Mouse (Mus musculus) heart, embryonic 15.5 days (tissue): ENCODE results near the gene Prss16. TPM values are rescaled to one million over a fixed set of nuclear protein-coding genes. Genes with fewer than 3 reads are reported as not detected.
"Not testable (repeated sequence)": the region's sequence is repeated elsewhere in the genome, so short reads cannot be mapped to it uniquely, and the experiment has no call there.

Experiments used
- ATAC-seq: fragments of 200-750 bp; cut with Nextera tagmentation; replicated peaks from 2 replicates; pipeline ENCODE4 v1.8.0; 2017; ENCODE audit warnings: low read depth, moderate TSS enrichment; ENCODE audit not compliant: insufficient number of reproducible peaks, insufficient read depth, low FRiP score
- H3K27ac ChIP-seq: fragments of 300-500 bp; sonication (generic); 2 replicates; pipeline ENCODE4 v1.5.1; 2015; ENCODE audit warnings: mild to moderate bottlenecking, inconsistent platforms
- H3K27me3 ChIP-seq: fragments of 300-500 bp; sonication (generic); 2 replicates; pipeline ENCODE4 v1.6.1; 2015; ENCODE audit warnings: inconsistent platforms
- H3K36me3 ChIP-seq: fragments of 300-500 bp; sonication (generic); 2 replicates; pipeline ENCODE4 v1.6.1; 2015; ENCODE audit warnings: mild to moderate bottlenecking, inconsistent platforms
- H3K4me1 ChIP-seq: fragments of 300-500 bp; sonication (generic); replicated peaks from 2 replicates; pipeline ENCODE4 v1.6.1; 2015; ENCODE audit warnings: inconsistent platforms
- H3K4me2 ChIP-seq: fragments of 300-500 bp; sonication (generic); 2 replicates; pipeline ENCODE4 v1.6.1; 2015; ENCODE audit warnings: inconsistent platforms, mild to moderate bottlenecking, moderate library complexity
- H3K4me3 ChIP-seq: fragments of 300-500 bp; sonication (generic); 2 replicates; pipeline ENCODE4 v1.5.1; 2015; ENCODE audit warnings: mild to moderate bottlenecking, inconsistent platforms
- H3K9ac ChIP-seq: fragments of 300-500 bp; sonication (generic); 2 replicates; pipeline ENCODE4 v1.6.1; 2015; ENCODE audit warnings: mild to moderate bottlenecking, inconsistent platforms
- H3K9me3 ChIP-seq: fragments of 300-500 bp; sonication (generic); replicated peaks from 2 replicates; pipeline ENCODE4 v1.6.1; 2016; ENCODE audit warnings: inconsistent platforms
- WGBS: fragments of 180-500 bp; shearing (Covaris S2); methylation state at CpG from one replicate; pipeline ENCODE4 v1.1.7; 2015; ENCODE audit warnings: mixed read lengths; 5-methylcytosine and 5-hydroxymethylcytosine counted together
- polyA plus RNA-seq: library from polyadenylated mRNA; unstranded; fragments of >200 nt; fragmentation: Nextera tagmentation; extraction: Ambion mirVana; gene quantifications from 2 replicates; pipeline ENCODE4 v1.2.1, GENCODE M21; 2015

Gene Prss16
- polyA plus RNA-seq, 1 experiment from 2014 or later = 9.5 TPM

DNA sequence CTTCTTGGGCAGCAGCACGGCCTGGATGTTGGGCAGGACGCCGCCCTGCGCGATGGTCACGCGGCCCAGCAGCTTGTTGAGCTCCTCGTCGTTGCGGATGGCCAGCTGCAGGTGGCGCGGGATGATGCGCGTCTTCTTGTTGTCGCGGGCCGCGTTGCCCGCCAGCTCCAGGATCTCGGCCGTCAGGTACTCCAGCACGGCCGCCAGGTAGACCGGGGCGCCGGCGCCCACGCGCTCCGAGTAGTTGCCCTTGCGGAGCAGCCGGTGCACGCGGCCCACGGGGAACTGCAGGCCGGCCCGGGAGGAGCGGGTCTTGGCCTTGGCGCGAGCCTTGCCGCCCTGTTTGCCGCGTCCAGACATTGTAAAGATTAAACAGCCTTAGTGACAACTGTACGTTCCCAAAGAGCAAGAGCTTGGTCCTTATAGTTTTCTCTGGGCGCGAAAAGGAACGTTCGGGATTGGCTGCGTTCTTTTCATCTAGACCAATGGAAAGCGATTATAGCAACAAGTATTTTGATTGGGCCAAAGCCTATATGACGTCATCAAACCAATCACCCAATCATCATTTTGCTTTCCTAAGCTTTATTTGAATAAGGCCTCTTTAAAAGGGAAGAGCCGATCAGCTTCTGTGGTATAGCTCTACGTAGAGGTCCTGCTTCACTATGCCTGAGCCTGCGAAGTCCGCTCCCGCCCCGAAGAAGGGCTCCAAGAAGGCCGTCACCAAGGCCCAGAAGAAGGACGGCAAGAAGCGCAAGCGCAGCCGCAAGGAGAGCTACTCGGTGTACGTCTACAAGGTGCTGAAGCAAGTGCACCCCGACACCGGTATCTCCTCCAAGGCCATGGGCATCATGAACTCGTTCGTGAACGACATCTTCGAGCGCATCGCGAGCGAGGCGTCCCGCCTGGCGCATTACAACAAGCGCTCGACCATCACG is 33.3 kb upstream of the Prss16 start, which contains the start of the genes Hist1h2ag and Hist1h2bj:
Gene Hist1h2ag, minus strand, starts transcription at position 377 of the 935 bp plus-strand sequence.
Gene Hist1h2bj, plus strand, starts transcription at position 647 of the 935 bp plus-strand sequence.
- H3K9me3 ChIP-seq, H3K36me3 ChIP-seq, H3K27me3 ChIP-seq: not testable (repeated sequence)
- H3K4me1 ChIP-seq = peaks cover 24% of the 10 kb centered on the region
- H3K27ac ChIP-seq = peak within 1 kb of the TSS; percentile 86
- peak; percentile 89 for ATAC-seq
- H3K4me2 ChIP-seq = peak within 1 kb of the TSS; percentile 69
- peak within 1 kb of the TSS; percentile 46 for H3K4me3 ChIP-seq
- WGBS = under 1% methylated on average over 46 of the region's 80 CpGs
- peak within 1 kb of the TSS; percentile 54 for H3K9ac ChIP-seq

DNA sequence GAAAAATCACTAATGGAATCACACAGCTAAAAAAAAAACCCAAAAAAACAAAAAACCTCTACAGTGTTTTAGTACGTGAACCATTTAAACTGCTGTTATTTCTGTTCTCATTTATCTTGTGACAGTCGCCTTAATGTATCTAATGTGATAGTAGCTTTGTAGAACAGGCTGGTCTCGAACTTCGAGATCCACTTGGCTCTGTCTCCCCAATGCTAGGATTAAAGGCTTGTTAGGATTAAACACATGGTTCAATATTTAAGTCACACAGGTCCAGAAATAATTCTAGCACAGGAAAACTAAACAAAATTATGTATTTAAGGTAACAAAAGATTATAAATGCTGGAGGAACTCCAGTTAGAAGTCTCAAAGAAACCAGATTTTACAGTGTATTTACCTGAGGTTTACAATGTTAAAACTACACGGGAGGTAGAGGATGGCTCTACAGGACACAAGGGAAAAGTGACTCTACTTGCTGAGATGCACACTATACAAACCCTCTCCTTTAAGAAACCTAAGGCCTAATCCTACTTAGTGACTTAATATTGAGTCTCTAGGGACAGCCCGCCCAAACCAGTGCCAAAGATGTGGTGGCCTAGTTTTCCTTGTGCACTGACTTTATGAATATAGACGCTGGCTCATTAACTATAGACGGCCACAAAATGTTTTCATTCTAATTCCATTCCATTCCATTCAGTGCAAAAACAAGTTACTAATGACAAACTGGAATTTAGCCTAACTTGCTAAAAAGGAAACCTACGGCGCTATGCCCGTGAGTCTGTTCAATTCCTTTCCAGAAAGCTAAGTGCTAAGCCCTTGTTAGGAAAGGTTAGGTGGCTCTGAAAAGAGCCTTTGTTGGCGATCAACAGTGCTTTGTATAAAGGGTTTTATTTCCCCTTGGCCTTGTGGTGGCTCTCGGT is 32.4 kb upstream of the Prss16 start:
- Histone ChIP-seq H3K9ac (peak overlapping the region; percentile 54), H3K4me2 (peak overlapping the region; percentile 69), H3K27me3 (no peaks in the 10 kb centered on the region), H3K27ac (peak overlapping the region; percentile 83), H3K36me3 (no peaks in the 10 kb centered on the region), H3K4me3 (peak overlapping the region; percentile 46), H3K4me1 (peaks cover 24% of the 10 kb centered on the region), H3K9me3 (no peaks in the 10 kb centered on the region)
- WGBS = 5% methylated on average over 13 of the region's 13 CpGs
- ATAC-seq = no peak

DNA sequence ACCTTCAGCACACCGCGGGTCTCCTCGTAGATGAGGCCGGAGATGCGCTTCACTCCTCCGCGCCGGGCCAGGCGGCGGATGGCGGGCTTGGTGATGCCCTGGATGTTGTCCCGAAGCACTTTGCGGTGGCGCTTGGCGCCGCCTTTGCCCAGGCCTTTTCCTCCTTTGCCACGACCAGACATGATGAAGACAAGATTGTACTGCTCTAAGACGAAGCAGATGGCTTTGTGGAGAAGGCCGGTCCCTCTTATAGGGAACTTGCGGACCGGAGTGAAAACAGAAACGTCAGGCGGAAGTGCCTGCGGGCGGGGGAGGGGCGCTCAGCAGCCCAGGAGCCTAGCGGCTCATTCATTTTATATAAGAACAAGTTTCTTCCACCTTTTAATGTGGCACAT is 31.6 kb upstream of the Prss16 start, which contains the start of gene Hist1h4i:
Gene Hist1h4i, minus strand, starts transcription at position 221 of the 395 bp plus-strand sequence.
- not testable (repeated sequence) for H3K27me3 ChIP-seq, H3K36me3 ChIP-seq, H3K9me3 ChIP-seq
- Histone ChIP-seq H3K4me2 (peak within 1 kb of the TSS; percentile 69), H3K4me1 (peaks cover 31% of the 10 kb centered on the region), H3K9ac (peak within 1 kb of the TSS; percentile 54), H3K27ac (peak within 1 kb of the TSS; percentile 83), H3K4me3 (peak within 1 kb of the TSS; percentile 50)
- under 1% methylated on average over 27 of the region's 27 CpGs for WGBS
- peak; percentile 57 for ATAC-seq

DNA sequence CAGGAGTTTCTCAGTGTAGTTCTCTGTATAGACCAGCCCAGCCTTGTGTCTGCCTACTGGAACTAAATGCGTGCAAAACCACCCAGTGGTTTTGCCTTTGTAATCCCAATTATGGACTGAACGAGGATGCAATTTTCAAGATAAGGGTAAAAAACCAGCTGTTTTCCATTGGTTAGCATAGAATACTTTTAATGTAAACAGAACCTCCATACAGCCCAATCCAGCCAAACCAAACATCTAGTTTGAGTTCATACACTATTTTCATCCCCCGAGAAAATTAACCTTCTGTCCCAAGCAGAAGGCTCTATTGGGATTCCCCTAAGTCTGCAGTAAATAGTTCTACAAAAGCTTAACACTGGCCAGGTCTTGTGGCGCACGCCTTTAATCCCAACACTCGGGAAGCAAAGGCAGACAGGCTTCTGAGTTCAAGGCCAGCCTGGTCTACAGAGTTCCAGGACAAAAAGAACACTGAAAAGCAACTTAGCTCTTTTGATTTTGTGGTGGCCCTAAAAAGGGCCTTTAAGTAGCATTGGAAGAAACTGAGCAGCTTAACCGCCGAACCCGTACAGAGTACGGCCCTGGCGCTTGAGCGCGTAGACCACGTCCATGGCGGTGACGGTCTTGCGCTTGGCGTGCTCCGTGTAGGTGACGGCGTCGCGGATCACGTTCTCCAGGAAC is 31.1 kb upstream of the Prss16 start:
- Histone ChIP-seq H3K9ac (peak overlapping the region; percentile 51), H3K4me3 (peak overlapping the region; percentile 50), H3K27ac (peak overlapping the region; percentile 83), H3K4me2 (peak overlapping the region; percentile 69), H3K4me1 (peaks cover 32% of the 10 kb centered on the region), H3K36me3 (no peaks in the 10 kb centered on the region), H3K9me3 (no peaks in the 10 kb centered on the region), H3K27me3 (no peaks in the 10 kb centered on the region)
- ATAC-seq = no peak
- WGBS = under 1% methylated on average over 24 of the region's 24 CpGs

DNA sequence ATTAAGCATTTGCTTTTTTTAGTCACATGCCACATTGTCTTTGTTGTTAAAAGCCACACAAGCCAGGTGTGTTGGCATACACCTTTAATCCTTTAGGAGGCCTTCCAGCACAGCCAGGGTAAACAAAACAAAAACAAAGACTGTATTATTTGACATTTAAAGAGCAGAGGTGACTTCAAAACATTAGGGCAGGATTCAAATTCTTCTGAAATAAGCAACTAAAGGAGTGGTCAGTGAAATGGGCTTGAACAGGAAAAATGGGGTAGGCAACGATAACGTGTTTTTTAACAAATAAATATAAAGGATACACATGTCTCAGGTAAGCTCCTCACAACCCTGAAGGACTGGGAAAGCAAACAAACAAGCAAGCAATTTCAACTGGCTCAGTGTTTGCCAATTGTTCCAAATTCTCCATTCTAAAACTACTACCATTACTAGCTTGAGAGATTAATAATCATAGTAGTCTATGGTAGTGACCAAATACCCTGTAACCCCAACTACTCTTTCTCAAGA is 30.5 kb upstream of the Prss16 start:
- Histone ChIP-seq H3K27ac (peak overlapping the region; percentile 83), H3K4me1 (peaks cover 32% of the 10 kb centered on the region), H3K9me3 (no peaks in the 10 kb centered on the region), H3K4me3 (peak overlapping the region; percentile 50), H3K27me3 (no peaks in the 10 kb centered on the region), H3K36me3 (no peaks in the 10 kb centered on the region), H3K4me2 (peak overlapping the region; percentile 69), H3K9ac (peak overlapping the region; percentile 51; the same call in 1 of the 2 replicates)
- no peak for ATAC-seq
- WGBS = 12% methylated on average over 2 of the region's 2 CpGs

DNA sequence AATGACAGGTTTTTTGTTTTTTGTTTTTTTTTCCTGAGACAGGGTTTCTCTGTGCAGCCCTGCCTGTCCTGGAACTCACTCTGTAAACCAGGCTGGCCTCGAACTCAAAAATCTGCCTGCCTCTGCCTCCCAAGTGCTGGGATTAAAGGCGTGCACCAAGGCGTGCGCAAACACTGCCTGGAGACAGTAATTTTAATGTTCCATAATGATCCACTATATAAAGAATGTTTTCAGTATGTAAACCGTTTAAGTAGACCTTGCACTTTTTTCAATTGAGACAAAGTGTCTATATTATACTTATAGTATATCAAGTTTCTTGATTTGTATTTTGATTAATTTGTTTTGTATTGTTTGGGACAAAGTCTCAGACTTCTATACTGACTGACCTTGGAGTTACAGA is 29.8 kb upstream of the Prss16 start:
- no peaks in the 10 kb centered on the region for H3K36me3 ChIP-seq
- WGBS = 67% methylated on average over 5 of the region's 5 CpGs
- H3K27me3 ChIP-seq = no peaks in the 10 kb centered on the region
- no peak for ATAC-seq
- H3K4me1 ChIP-seq = peaks cover 36% of the 10 kb centered on the region
- H3K4me3 ChIP-seq = no peak overlapping the region
- H3K4me2 ChIP-seq = no peak overlapping the region
- H3K27ac ChIP-seq = no peak overlapping the region
- H3K9ac ChIP-seq = no peak overlapping the region
- no peaks in the 10 kb centered on the region for H3K9me3 ChIP-seq

DNA sequence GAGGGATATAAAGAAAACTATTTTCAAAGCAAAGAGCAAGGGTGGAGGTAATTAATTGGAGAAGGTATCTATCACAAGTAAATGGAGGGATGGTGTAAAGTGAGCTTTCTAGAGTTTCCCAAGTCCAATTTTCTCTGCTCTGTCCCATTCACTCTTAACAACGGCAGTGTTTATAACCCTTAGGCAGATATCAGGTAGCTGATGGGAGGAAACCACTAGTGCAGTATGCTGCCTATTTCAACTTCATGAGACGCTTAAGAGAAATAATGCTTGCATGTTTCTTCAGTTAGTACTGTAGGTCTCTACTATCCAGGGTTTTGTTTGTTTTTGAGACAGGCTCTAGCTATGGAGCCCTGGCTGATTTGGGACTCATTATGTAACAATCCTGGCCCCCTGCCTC is 27.9 kb upstream of the Prss16 start:
- ATAC-seq = no peak
- 68% methylated on average over 2 of the region's 2 CpGs for WGBS
- Histone ChIP-seq H3K9me3 (no peaks in the 10 kb centered on the region), H3K9ac (no peak overlapping the region), H3K27ac (0 out of 2 replicates have a peak overlapping the region, but pooled peaks have one; percentile 77), H3K4me3 (no peak overlapping the region), H3K4me1 (peaks cover 30% of the 10 kb centered on the region), H3K4me2 (no peak overlapping the region), H3K36me3 (no peaks in the 10 kb centered on the region), H3K27me3 (no peaks in the 10 kb centered on the region)

DNA sequence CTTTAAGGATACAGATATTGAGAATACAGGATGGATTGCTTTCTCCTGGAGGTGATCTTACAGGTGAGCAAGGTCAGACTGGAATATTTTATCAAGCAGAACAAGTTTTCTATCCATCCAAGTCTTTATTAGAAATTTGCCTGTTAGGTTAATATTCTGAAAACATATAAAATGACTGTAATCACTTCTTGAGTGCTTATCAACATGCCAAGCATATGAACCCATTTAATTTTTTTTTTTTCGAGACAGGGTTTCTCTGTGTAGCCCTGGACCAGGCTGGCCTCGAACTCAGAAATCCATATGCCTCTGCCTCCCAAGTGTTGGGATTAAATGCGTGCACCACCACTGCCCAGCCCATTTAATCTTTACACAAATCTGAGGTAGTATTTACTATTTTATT is 27.4 kb upstream of the Prss16 start:
- peak overlapping the region; percentile 45 for H3K9ac ChIP-seq
- no peaks in the 10 kb centered on the region for H3K9me3 ChIP-seq
- peak overlapping the region; percentile 52; the same call in 1 of the 2 replicates for H3K4me3 ChIP-seq
- WGBS = 73% methylated on average over 3 of the region's 3 CpGs
- peak overlapping the region; percentile 71; the same call in 1 of the 2 replicates for H3K4me2 ChIP-seq
- H3K27me3 ChIP-seq = no peaks in the 10 kb centered on the region
- no peaks in the 10 kb centered on the region for H3K36me3 ChIP-seq
- H3K27ac ChIP-seq = peak overlapping the region; percentile 77
- H3K4me1 ChIP-seq = peaks cover 27% of the 10 kb centered on the region
- no peak for ATAC-seq

DNA sequence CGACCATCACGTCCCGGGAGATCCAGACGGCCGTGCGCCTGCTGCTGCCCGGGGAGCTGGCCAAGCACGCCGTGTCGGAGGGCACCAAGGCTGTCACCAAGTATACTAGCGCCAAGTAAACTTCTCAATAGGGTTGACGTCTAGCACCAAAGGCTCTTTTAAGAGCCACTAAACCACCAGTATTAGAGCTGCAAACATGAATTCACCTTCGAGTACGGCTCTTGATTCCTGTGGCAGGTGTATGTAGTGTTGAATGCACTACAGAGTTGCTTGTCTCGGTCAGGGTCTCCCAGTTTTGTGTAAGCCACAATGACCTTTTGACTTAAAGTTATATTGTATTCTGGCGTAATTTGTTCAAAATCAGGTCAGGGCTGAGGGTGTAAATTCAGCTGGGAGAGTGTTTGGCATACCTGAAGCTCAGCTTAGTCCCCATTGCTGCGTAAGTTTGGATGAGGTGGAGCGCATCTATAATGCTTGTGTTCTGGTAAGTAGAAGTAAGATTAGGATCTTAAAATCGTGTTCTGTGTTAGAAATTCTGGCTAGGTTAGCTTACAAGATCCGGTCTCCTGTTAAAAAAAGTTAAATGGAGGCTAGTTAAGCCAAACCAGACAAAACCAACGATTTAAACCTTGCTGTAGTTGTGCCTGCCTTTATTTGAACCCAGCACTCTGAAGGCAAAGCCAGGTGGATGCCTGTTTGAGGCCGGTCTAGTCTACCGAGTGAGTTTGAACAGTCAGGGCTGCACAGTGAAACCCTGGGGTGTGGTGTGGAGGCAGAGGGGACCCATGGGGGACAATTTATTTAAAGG is 26.8 kb upstream of the Prss16 start:
- WGBS = 3% methylated on average over 22 of the region's 23 CpGs
- H3K4me2 ChIP-seq = peak overlapping the region; percentile 71
- H3K27me3 ChIP-seq = no peaks in the 10 kb centered on the region
- no peaks in the 10 kb centered on the region for H3K9me3 ChIP-seq
- H3K27ac ChIP-seq = peak overlapping the region; percentile 77
- H3K4me1 ChIP-seq = peaks cover 22% of the 10 kb centered on the region
- peak overlapping the region; percentile 52 for H3K4me3 ChIP-seq
- no peaks in the 10 kb centered on the region for H3K36me3 ChIP-seq
- ATAC-seq = peak; percentile 27; the same call in 1 of the 2 replicates
- H3K9ac ChIP-seq = peak overlapping the region; percentile 45
